Mouse (Mus musculus) Muller cell, postnatal 12 days (primary cell): ENCODE data around the gene Uvrag.

Experiments
- DNase-seq: peaks from one replicate; pipeline ENCODE4 v3.0.0-alpha.2; 2015; ENCODE audit errors: inconsistent ontology term

Uvrag gene

GRCm38 (mm10) chr7:99164873-99165410, 24.0 kb upstream of the Uvrag start:
- no peak for DNase-seq

GRCm38 (mm10) chr7:99162462-99162861, 21.5 kb upstream of the Uvrag start:
- DNase-seq = no peak

- no peak for DNase-seq
Measured at GRCm38 (mm10) chr7:99161961-99162360, 21.0 kb upstream of the Uvrag start.

- no peak for DNase-seq
Measured at GRCm38 (mm10) chr7:99161529-99161928, 20.6 kb upstream of the Uvrag start.

- DNase-seq = no peak
Measured at GRCm38 (mm10) chr7:99160995-99161394, 20.1 kb upstream of the Uvrag start.

- DNase-seq = no peak
Measured at GRCm38 (mm10) chr7:99159446-99159845, 18.5 kb upstream of the Uvrag start.

- DNase-seq = no peak
Measured at GRCm38 (mm10) chr7:99158904-99159303, 18.0 kb upstream of the Uvrag start.

- DNase-seq = no peak
Measured at GRCm38 (mm10) chr7:99158011-99158410, 17.1 kb upstream of the Uvrag start.

- DNase-seq = no peak
Measured at GRCm38 (mm10) chr7:99156737-99157136, 15.8 kb upstream of the Uvrag start.

- peak; percentile 76 for DNase-seq
Measured at GRCm38 (mm10) chr7:99155311-99156289, 14.7 kb upstream of the Uvrag start.

- DNase-seq = no peak
Measured at GRCm38 (mm10) chr7:99154648-99155151, 13.8 kb upstream of the Uvrag start.

GRCm38 (mm10) chr7:99153686-99154202, 12.8 kb upstream of the Uvrag start:
- DNase-seq = no peak

GRCm38 (mm10) chr7:99152756-99153155, 11.8 kb upstream of the Uvrag start:
- no peak for DNase-seq

- peak; percentile 92 for DNase-seq
Measured at GRCm38 (mm10) chr7:99151342-99151741, 10.4 kb upstream of the Uvrag start.

- no peak for DNase-seq
Measured at GRCm38 (mm10) chr7:99149017-99149416, 8.1 kb upstream of the Uvrag start.

- DNase-seq = no peak
Measured at GRCm38 (mm10) chr7:99147494-99147893, 6.6 kb upstream of the Uvrag start.

GRCm38 (mm10) chr7:99146906-99147305, 6.0 kb upstream of the Uvrag start:
- DNase-seq = no peak

- no peak for DNase-seq
Measured at GRCm38 (mm10) chr7:99146011-99146410, 5.1 kb upstream of the Uvrag start.

- DNase-seq = no peak
Measured at GRCm38 (mm10) chr7:99144616-99145015, 3.7 kb upstream of the Uvrag start.

- DNase-seq = peak; percentile 40
Measured at GRCm38 (mm10) chr7:99143244-99143643, 2.3 kb upstream of the Uvrag start.

GRCm38 (mm10) chr7:99141919-99142606, 1.1 kb upstream of the Uvrag start:
- DNase-seq = no peak

- no peak for DNase-seq
Measured at GRCm38 (mm10) chr7:99140511-99140910, 430 bp downstream of the Uvrag start.
